Mouse (Mus musculus) small intestine, adult 2 months (tissue): ENCODE data around the gene Gm14137. TPM values are rescaled to one million over a fixed set of nuclear protein-coding genes. Genes with fewer than 3 reads are reported as not detected.

Experiments used
- H3K27ac ChIP-seq: fragments of 200-500 bp; 2 replicates; pipeline ENCODE4 v1.5.1; 2012; ENCODE audit warnings: low read depth, low read length, control low read depth, inconsistent platforms; ENCODE audit not compliant: insufficient read depth
- H3K27me3 ChIP-seq: fragments of 200-500 bp; 2 replicates; pipeline ENCODE4 v1.6.1; 2012; ENCODE audit warnings: mild to moderate bottlenecking, moderate library complexity, low read length, inconsistent platforms; ENCODE audit not compliant: control insufficient read depth, insufficient read depth
- H3K36me3 ChIP-seq: fragments of 200-500 bp; 2 replicates; pipeline ENCODE4 v1.6.1; 2012; ENCODE audit warnings: mild to moderate bottlenecking, low read length, control low read depth, inconsistent platforms; ENCODE audit not compliant: control insufficient read depth, insufficient read depth
- H3K4me1 ChIP-seq: fragments of 200-500 bp; 2 replicates; pipeline ENCODE4 v1.6.1; 2012; ENCODE audit warnings: low read length, inconsistent platforms, mixed read lengths; ENCODE audit not compliant: control insufficient read depth, insufficient read depth, insufficient read length
- H3K4me3 ChIP-seq: fragments of 200-500 bp; 2 replicates; pipeline ENCODE4 v1.5.1; 2012; ENCODE audit warnings: low read depth, mild to moderate bottlenecking, control low read depth, inconsistent platforms, low read length, moderate library complexity
- CTCF ChIP-seq: fragments of 200-500 bp; IDR thresholded peaks from 2 replicates; pipeline ENCODE4 v1.5.1; 2012; ENCODE audit warnings: low read depth, mild to moderate bottlenecking, control low read depth, inconsistent platforms, low read length, moderate library complexity, mixed read lengths; ENCODE audit not compliant: insufficient replicate concordance, insufficient read length; ENCODE audit errors: extremely low read depth
- POLR2A ChIP-seq: fragments of 200-500 bp; IDR thresholded peaks from 2 replicates; pipeline ENCODE4 v1.6.1; 2012; ENCODE audit warnings: low read depth, mild to moderate bottlenecking, control low read depth, inconsistent platforms, low read length, moderate library complexity
- WGBS: fragments of 180-500 bp; shearing (Covaris S2); methylation state at CpG from one replicate; pipeline ENCODE4 v1.1.7; 2018; 5-methylcytosine and 5-hydroxymethylcytosine counted together
- polyA plus RNA-seq: library from polyadenylated mRNA; depleted of rRNA; stranded (reverse); fragments of >200 nt; gene quantifications from 2 replicates; pipeline ENCODE4 v1.2.3, GENCODE M21; 2012

The Gm14137 gene
- polyA plus RNA-seq, 1 experiment: 0.04 TPM

- WGBS: 87% methylated on average over 5 of the region's 5 CpGs
These were observed 19.8 kb downstream of the Gm14137 start for GRCm38 (mm10) chr2:119194140-119194539.

GRCm38 (mm10) chr2:119196316-119197108 is 22.2 kb downstream of the Gm14137 start:
- 0 out of 2 replicates have a peak, but pooled peaks cover 6% of the 10 kb centered on the region for H3K4me1 ChIP-seq
- TF ChIP-seq POLR2A (no peak), CTCF (no peak)
- H3K4me3 ChIP-seq: no peak overlapping the region
- no peak overlapping the region for H3K27ac ChIP-seq
- 84% methylated on average over 4 of the region's 4 CpGs for WGBS
- no peaks in the 10 kb centered on the region for H3K27me3 ChIP-seq
- H3K36me3 ChIP-seq: no peaks in the 10 kb centered on the region

More at GRCm38 (mm10) chr2:119194140-119194539, 19.8 kb downstream of the Gm14137 start:
- Histone ChIP-seq H3K4me3 (no peak overlapping the region), H3K4me1 (0 out of 2 replicates have a peak, but pooled peaks cover 6% of the 10 kb centered on the region), H3K36me3 (no peaks in the 10 kb centered on the region), H3K27me3 (no peaks in the 10 kb centered on the region), H3K27ac (no peak overlapping the region)
- TF ChIP-seq POLR2A (no peak), CTCF (no peak)

DNA sequence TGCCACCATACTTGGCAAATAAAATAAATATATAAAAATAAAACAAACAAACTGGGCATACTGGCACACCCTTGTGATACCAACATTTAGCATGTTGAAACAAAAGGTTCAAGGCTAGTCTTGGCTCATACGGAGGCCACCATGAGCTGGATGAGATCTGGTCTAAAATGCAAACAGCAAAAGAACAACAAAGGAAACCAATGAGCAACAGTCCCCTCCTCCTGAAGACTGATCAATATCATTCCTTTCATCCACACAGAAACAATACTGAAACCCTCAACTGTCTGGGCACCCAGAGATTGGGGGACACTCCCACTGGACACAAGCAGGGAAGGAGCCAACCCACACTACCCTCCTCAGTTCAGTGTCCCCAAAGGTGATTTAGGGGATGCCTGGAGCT is 23.2 kb downstream of the Gm14137 start:
- H3K27me3 ChIP-seq: no peaks in the 10 kb centered on the region
- H3K4me1 ChIP-seq: 0 out of 2 replicates have a peak, but pooled peaks cover 6% of the 10 kb centered on the region
- no peak for TF ChIP-seq POLR2A
- no peak for TF ChIP-seq CTCF
- no peaks in the 10 kb centered on the region for H3K36me3 ChIP-seq
- 47% methylated on average over 1 of the region's 1 CpGs for WGBS
- no peak overlapping the region for H3K4me3 ChIP-seq
- H3K27ac ChIP-seq: no peak overlapping the region

DNA sequence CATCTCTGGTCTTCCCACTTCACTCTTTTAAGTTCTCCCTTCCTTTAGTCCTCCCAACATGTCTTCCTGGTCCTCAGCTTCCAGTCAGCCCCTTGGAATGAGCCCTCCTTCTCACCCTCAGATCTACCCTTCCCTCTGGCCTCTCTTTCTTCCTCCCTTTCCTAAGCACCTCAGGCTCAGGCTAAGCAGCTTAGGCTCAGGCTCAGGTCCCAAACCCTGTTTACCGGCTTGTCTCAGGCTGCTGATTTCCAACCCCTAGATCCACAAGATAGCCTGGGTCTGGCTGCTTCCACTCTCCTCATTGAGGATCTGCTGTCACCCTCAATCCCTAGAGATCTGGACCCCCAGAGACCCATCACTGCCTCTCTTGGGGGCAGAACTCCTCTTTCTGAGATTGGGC is 23.7 kb downstream of the Gm14137 start:
- WGBS: 71% methylated on average over 1 of the region's 1 CpGs
- H3K4me1 ChIP-seq: peaks cover 8% of the 10 kb centered on the region; the same call in 1 of the 2 replicates

GRCm38 (mm10) chr2:119198934-119199333 is 24.6 kb downstream of the Gm14137 start:
- Histone ChIP-seq H3K4me1 (peaks cover 7% of the 10 kb centered on the region; the same call in 1 of the 2 replicates), H3K36me3 (no peaks in the 10 kb centered on the region), H3K4me3 (no peak overlapping the region), H3K27me3 (no peaks in the 10 kb centered on the region), H3K27ac (no peak overlapping the region)
- 82% methylated on average over 3 of the region's 3 CpGs for WGBS
- TF ChIP-seq POLR2A: no peak
- TF ChIP-seq CTCF: no peak

More for the DNA sequence above, 23.7 kb downstream of the Gm14137 start:
- Histone ChIP-seq H3K27ac (no peak overlapping the region), H3K36me3 (no peaks in the 10 kb centered on the region), H3K4me3 (no peak overlapping the region), H3K27me3 (no peaks in the 10 kb centered on the region)
- TF ChIP-seq POLR2A: no peak
- no peak for TF ChIP-seq CTCF

- H3K36me3 ChIP-seq: no peaks in the 10 kb centered on the region
- no peak overlapping the region for H3K4me3 ChIP-seq
- H3K27me3 ChIP-seq: no peaks in the 10 kb centered on the region
- 19% methylated on average over 5 of the region's 5 CpGs for WGBS
- no peak for TF ChIP-seq CTCF
- no peak for TF ChIP-seq POLR2A
- peaks cover 4% of the 10 kb centered on the region; the same call in 1 of the 2 replicates for H3K4me1 ChIP-seq
- 0 out of 2 replicates have a peak overlapping the region, but pooled peaks have one; percentile 44 for H3K27ac ChIP-seq
These were observed 28.7 kb downstream of the Gm14137 start for GRCm38 (mm10) chr2:119202914-119203453.

- Histone ChIP-seq H3K36me3 (no peaks in the 10 kb centered on the region), H3K27me3 (no peaks in the 10 kb centered on the region), H3K4me1 (peaks cover 4% of the 10 kb centered on the region; the same call in 1 of the 2 replicates), H3K4me3 (no peak overlapping the region), H3K27ac (peak overlapping the region; percentile 44; the same call in 1 of the 2 replicates)
- 65% methylated on average over 4 of the region's 4 CpGs for WGBS
- TF ChIP-seq POLR2A (no peak), CTCF (no peak)
These were observed 29.7 kb downstream of the Gm14137 start for GRCm38 (mm10) chr2:119203871-119204460.
